Mouse (Mus musculus): ENCODE measurements around the gene March1. TPM values are rescaled to one million over a fixed set of nuclear protein-coding genes. Genes with fewer than 3 reads are reported as not detected.

Gene March1
- 0.55 TPM for polyA plus RNA-seq (2015; fragmentation: Illumina TruSeq; extraction: RNeasy Lipid Tissue Mini Kit (QIAGEN cat#74804); ENCODE audit: insufficient read depth, low read depth, low replicate concordance)

DNA sequence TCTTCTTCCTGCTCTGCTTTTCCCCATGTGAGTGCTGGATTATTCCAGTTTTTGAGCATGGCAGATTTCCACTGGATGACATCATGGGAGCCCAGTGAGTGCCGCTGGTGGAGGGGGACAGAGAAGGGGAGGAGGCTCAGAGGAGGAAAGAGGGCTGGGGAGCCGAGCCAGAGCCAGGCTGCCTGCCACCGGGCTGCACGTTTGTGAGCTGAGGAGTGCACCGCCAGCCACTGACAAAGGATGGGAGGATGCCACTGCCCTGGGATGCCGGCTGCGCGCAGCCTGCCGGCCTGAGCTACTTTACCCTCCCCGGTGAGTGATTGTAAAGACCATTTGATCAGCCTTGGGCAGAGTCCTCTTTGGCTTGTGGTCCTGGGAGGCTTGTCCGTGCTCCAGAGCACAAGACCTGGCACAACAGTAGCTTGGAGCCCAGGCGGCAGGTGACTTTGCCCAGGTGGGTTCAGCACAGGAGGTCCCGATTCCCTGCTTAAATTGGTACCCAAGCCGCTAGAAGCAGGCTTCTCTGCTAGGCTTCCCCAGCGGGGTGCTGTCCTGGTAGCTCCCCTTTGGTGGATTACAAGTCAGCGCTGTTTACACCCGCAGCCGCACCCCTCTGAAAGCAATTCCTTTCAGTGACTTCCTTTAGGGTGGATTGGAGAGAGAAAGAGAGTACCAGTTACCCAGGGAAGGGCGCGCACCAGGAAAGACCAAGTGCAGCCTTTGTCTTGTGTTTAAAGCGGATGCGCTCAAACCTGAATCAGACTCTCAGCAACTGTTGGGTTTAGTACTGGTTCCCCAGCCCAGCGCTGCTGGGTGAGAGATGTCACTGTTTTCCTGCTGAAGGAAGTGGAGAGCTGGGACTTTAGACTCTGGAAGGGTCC, at the start of gene March1:
TSS of gene March1 (plus strand) at position 30 of the 881 bp plus-strand sequence.

DNA sequence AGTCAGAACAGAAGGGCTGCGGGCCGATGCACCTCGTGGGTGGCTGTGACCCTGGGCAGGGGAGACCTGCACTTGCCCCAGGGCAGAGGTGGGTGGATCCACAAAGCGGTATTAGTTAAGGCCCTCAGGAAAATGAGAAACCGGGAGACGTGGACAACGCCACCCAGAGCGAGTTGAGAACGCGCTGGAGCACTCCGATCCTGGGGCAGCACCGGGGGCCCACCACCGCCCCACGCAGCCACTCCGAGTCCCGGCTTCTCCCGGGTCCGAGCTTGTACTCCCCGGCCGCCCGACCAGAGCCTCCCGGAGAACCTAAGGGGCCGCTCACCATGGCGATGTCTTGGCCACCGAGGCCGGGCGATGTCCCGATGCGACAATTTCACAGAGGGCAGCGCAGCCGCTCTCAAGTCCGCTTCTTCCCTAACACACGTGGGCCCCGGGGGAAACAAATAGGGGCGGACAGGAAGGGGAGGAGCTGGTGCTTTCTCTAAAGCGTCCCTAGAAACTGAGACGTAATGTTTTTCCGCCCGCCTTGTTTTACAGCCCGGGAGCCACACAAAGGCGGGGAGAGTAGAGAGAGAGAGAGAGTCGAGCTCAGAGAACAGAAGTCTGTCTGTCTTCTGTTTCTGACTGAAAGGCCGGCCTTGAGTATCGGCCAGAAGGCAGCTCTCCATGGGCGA, 868.5 kb downstream of the March1 start, which contains the start of gene Tma16:
TSS of gene Tma16 (minus strand) at position 447 of the 680 bp plus-strand sequence.

DNA sequence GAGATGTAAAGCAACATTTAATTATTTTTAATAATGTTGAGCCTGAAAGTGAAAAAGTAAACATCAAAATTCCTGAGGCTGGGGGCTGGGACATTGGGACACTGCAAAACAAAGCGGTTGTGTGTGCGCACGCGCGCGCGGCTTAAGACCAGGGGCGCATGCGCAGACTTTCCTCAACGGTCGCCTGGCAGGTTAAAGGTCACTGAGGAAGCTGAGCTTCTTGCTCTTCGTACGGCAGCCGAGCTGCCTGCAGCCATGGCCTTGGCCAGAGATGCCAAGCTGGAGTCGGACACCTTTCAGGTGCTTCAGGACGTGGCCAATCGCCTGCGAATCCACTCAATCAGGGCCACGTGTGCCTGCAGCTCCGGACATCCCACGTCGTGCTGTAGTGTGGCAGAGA, 893.8 kb downstream of the March1 start, which contains the start of gene Tktl2:
TSS of gene Tktl2 (plus strand) at position 220 of the 400 bp plus-strand sequence.

